Mouse (Mus musculus) kidney, embryonic 14.5 days (tissue): ENCODE results near the gene Camta1. TPM values are rescaled to one million over a fixed set of nuclear protein-coding genes. Genes with fewer than 3 reads are reported as not detected.

Experiments
- ATAC-seq: fragments of 200-750 bp; cut with Nextera tagmentation; 2 replicates; pipeline ENCODE4 v1.8.0; 2017; ENCODE audit warnings: moderate number of reproducible peaks, mild to moderate bottlenecking, moderate TSS enrichment, moderate library complexity; ENCODE audit not compliant: low FRiP score, low TSS enrichment
- H3K27ac ChIP-seq: fragments of 300-500 bp; sonication (generic); 2 replicates; pipeline ENCODE4 v1.5.1; 2014; ENCODE audit warnings: low read depth, mild to moderate bottlenecking, low read length, moderate library complexity, mixed read lengths
- H3K27me3 ChIP-seq: fragments of 300-500 bp; sonication (generic); 2 replicates; pipeline ENCODE4 v1.6.1; 2014; ENCODE audit warnings: mild to moderate bottlenecking, low read length; ENCODE audit not compliant: control insufficient read depth, insufficient read depth
- H3K36me3 ChIP-seq: fragments of 300-500 bp; sonication (generic); 2 replicates; pipeline ENCODE4 v1.6.1; 2014; ENCODE audit warnings: low read length, mixed read lengths; ENCODE audit not compliant: control insufficient read depth, insufficient read depth
- H3K4me1 ChIP-seq: fragments of 300-500 bp; sonication (generic); 2 replicates; pipeline ENCODE4 v1.6.1; 2014; ENCODE audit warnings: low read length, mixed read lengths; ENCODE audit not compliant: control insufficient read depth, insufficient read depth
- H3K4me2 ChIP-seq: fragments of 300-500 bp; sonication (generic); replicated peaks from 2 replicates; pipeline ENCODE4 v1.6.1; 2014; ENCODE audit warnings: low read depth, mild to moderate bottlenecking, low read length
- H3K4me3 ChIP-seq: fragments of 300-500 bp; sonication (generic); 2 replicates; pipeline ENCODE4 v1.5.1; 2014; ENCODE audit warnings: mild to moderate bottlenecking, low read length
- H3K9ac ChIP-seq: fragments of 300-500 bp; sonication (generic); 2 replicates; pipeline ENCODE4 v1.6.1; 2014; ENCODE audit warnings: low read depth, mild to moderate bottlenecking, low read length, moderate library complexity
- H3K9me3 ChIP-seq: fragments of 300-500 bp; sonication (generic); 2 replicates; pipeline ENCODE4 v1.6.1; 2016; ENCODE audit warnings: low read length; ENCODE audit not compliant: control insufficient read depth
- WGBS: fragments of 180-500 bp; shearing (Covaris S2); extraction: QIAGEN DNeasy Blood & Tissue Kit; methylation state at CpG from one replicate; pipeline ENCODE4 v1.1.7; 2014; 5-methylcytosine and 5-hydroxymethylcytosine counted together
- polyA plus RNA-seq: library from polyadenylated mRNA; unstranded; fragments of >200 nt; fragmentation: Nextera tagmentation; extraction: Ambion mirVana; gene quantifications from 2 replicates; pipeline ENCODE4 v1.2.1, GENCODE M21; 2014

Camta1 gene
- polyA plus RNA-seq, 1 experiment from 2014 or later: 107 TPM

GRCm38 (mm10) chr4:151106468-151106867, 755.2 kb downstream of the Camta1 start:
- Histone ChIP-seq H3K27me3 (peaks cover 32% of the 10 kb centered on the region), H3K4me1 (no peaks in the 10 kb centered on the region), H3K4me3 (no peak overlapping the region), H3K36me3 (no peaks in the 10 kb centered on the region), H3K27ac (no peak overlapping the region), H3K9ac (no peak overlapping the region), H3K4me2 (no peak overlapping the region; the same call in 1 of the 2 replicates), H3K9me3 (peaks cover 8% of the 10 kb centered on the region; the same call in 1 of the 2 replicates)
- ATAC-seq: no peak
- 38% methylated on average over 10 of the region's 10 CpGs for WGBS

- peaks cover 30% of the 10 kb centered on the region for H3K27me3 ChIP-seq
- H3K27ac ChIP-seq: no peak overlapping the region
- H3K36me3 ChIP-seq: no peaks in the 10 kb centered on the region
- H3K9me3 ChIP-seq: peaks cover 8% of the 10 kb centered on the region; the same call in 1 of the 2 replicates
- H3K9ac ChIP-seq: no peak overlapping the region
- 81% methylated on average over 6 of the region's 6 CpGs for WGBS
- no peak for ATAC-seq
- no peak overlapping the region for H3K4me3 ChIP-seq
- no peaks in the 10 kb centered on the region for H3K4me1 ChIP-seq
- no peak overlapping the region for H3K4me2 ChIP-seq
Measured at GRCm38 (mm10) chr4:151105886-151106285, 755.8 kb downstream of the Camta1 start.

- Histone ChIP-seq H3K4me3 (no peak overlapping the region), H3K4me1 (no peaks in the 10 kb centered on the region), H3K27me3 (peaks cover 21% of the 10 kb centered on the region), H3K9me3 (peaks cover 8% of the 10 kb centered on the region; the same call in 1 of the 2 replicates), H3K9ac (no peak overlapping the region), H3K27ac (no peak overlapping the region), H3K4me2 (no peak overlapping the region), H3K36me3 (no peaks in the 10 kb centered on the region)
- ATAC-seq: no peak
- WGBS: 82% methylated on average over 10 of the region's 10 CpGs
Measured at GRCm38 (mm10) chr4:151104147-151104546, 757.5 kb downstream of the Camta1 start.

GRCm38 (mm10) chr4:151103646-151104045, 758.0 kb downstream of the Camta1 start:
- 79% methylated on average over 11 of the region's 11 CpGs for WGBS
- H3K27me3 ChIP-seq: peaks cover 17% of the 10 kb centered on the region

GRCm38 (mm10) chr4:151097104-151097438, 764.6 kb downstream of the Camta1 start:
- H3K36me3 ChIP-seq: no peaks in the 10 kb centered on the region
- no peak overlapping the region for H3K4me2 ChIP-seq
- H3K9me3 ChIP-seq: peaks cover 6% of the 10 kb centered on the region; the same call in 1 of the 2 replicates
- no peak for ATAC-seq
- H3K4me3 ChIP-seq: no peak overlapping the region
- H3K27me3 ChIP-seq: no peaks in the 10 kb centered on the region
- 88% methylated on average over 11 of the region's 11 CpGs for WGBS
- H3K27ac ChIP-seq: no peak overlapping the region
- no peaks in the 10 kb centered on the region for H3K4me1 ChIP-seq
- no peak overlapping the region for H3K9ac ChIP-seq

More at GRCm38 (mm10) chr4:151103646-151104045, 758.0 kb downstream of the Camta1 start:
- no peak overlapping the region for H3K4me2 ChIP-seq
- no peak overlapping the region for H3K4me3 ChIP-seq
- no peak overlapping the region for H3K27ac ChIP-seq
- no peak for ATAC-seq
- no peaks in the 10 kb centered on the region for H3K36me3 ChIP-seq
- H3K9me3 ChIP-seq: peaks cover 8% of the 10 kb centered on the region; the same call in 1 of the 2 replicates
- no peaks in the 10 kb centered on the region for H3K4me1 ChIP-seq
- no peak overlapping the region for H3K9ac ChIP-seq

GRCm38 (mm10) chr4:151096334-151097103, 765.2 kb downstream of the Camta1 start:
- Histone ChIP-seq H3K27me3 (no peaks in the 10 kb centered on the region), H3K4me1 (no peaks in the 10 kb centered on the region), H3K9me3 (0 out of 2 replicates have a peak, but pooled peaks cover under 1% of the 10 kb centered on the region), H3K27ac (no peak overlapping the region), H3K4me2 (no peak overlapping the region), H3K36me3 (no peaks in the 10 kb centered on the region), H3K4me3 (no peak overlapping the region), H3K9ac (no peak overlapping the region)
- 72% methylated on average over 18 of the region's 18 CpGs for WGBS
- ATAC-seq: no peak

- Histone ChIP-seq H3K27me3 (no peaks in the 10 kb centered on the region), H3K4me2 (no peak overlapping the region), H3K4me3 (no peak overlapping the region), H3K9ac (no peak overlapping the region), H3K36me3 (no peaks in the 10 kb centered on the region), H3K9me3 (no peaks in the 10 kb centered on the region), H3K4me1 (peaks cover 4% of the 10 kb centered on the region; the same call in 1 of the 2 replicates), H3K27ac (no peak overlapping the region)
- no peak for ATAC-seq
- 47% methylated on average over 2 of the region's 2 CpGs for WGBS
Measured at GRCm38 (mm10) chr4:151095207-151095606, 766.5 kb downstream of the Camta1 start.

- no peak within 1 kb of the TSS for H3K4me3 ChIP-seq
- 87% methylated on average over 7 of the region's 7 CpGs for WGBS
- no peak within 1 kb of the TSS for H3K9ac ChIP-seq
Measured at GRCm38 (mm10) chr4:151089270-151089669, 772.4 kb downstream of the Camta1 start, which contains the start of gene Gm13090. Gene Gm13090, plus strand, starts transcription at chr4:151089570.

GRCm38 (mm10) chr4:151088819-151089218, 772.9 kb downstream of the Camta1 start:
- no peak for ATAC-seq
- Histone ChIP-seq H3K9ac (no peak overlapping the region), H3K36me3 (peaks cover 12% of the 10 kb centered on the region; the same call in 1 of the 2 replicates), H3K4me2 (no peak overlapping the region), H3K27ac (no peak overlapping the region), H3K27me3 (no peaks in the 10 kb centered on the region), H3K4me3 (no peak overlapping the region), H3K9me3 (no peaks in the 10 kb centered on the region), H3K4me1 (peaks cover 4% of the 10 kb centered on the region; the same call in 1 of the 2 replicates)
- WGBS: 90% methylated on average over 14 of the region's 14 CpGs

More at GRCm38 (mm10) chr4:151089270-151089669, 772.4 kb downstream of the Camta1 start, which contains the start of gene Gm13090:
- no peaks in the 10 kb centered on the region for H3K9me3 ChIP-seq
- no peak within 1 kb of the TSS for H3K4me2 ChIP-seq
- no peaks in the 10 kb centered on the region for H3K27me3 ChIP-seq
- ATAC-seq: no peak
- H3K36me3 ChIP-seq: peaks cover 12% of the 10 kb centered on the region; the same call in 1 of the 2 replicates
- H3K27ac ChIP-seq: no peak within 1 kb of the TSS
- H3K4me1 ChIP-seq: peaks cover 4% of the 10 kb centered on the region; the same call in 1 of the 2 replicates
